Comparison of ENCODE assay signal across 8 mouse cellular contexts in genomic region chr4:125066490-125067370, GRCm38 (mm10). TPM values are rescaled to one million over a fixed set of nuclear protein-coding genes. Genes with fewer than 3 reads are reported as not detected.
DNase-seq lines count a peak whose midpoint lies in the region; ATAC-seq lines count a peak whose summit lies in the region.

Snip1 (plus strand) TSS chr4:125066672.

- peak within 1 kb of the TSS; percentile 86 for H3K4me2 ChIP-seq in hindbrain, embryonic 12.5 days (replicated peaks)

- peak within 1 kb of the TSS; percentile 67; the same call in 1 of the 2 replicates for H3K27ac ChIP-seq in hindbrain, embryonic 12.5 days

- H3K4me3 ChIP-seq in hindbrain, embryonic 12.5 days = peak within 1 kb of the TSS; percentile 99

- H3K4me1 ChIP-seq in hindbrain, embryonic 12.5 days = peaks cover 16% of the 10 kb centered on the region

- H3K36me3 ChIP-seq in hindbrain, embryonic 12.5 days = peaks cover 27% of the 10 kb centered on the region

- no peaks in the 10 kb centered on the region for H3K9me3 ChIP-seq in hindbrain, embryonic 12.5 days (replicated peaks)

- peak; percentile 88 for ATAC-seq in hindbrain, embryonic 12.5 days (ENCODE audit: low FRiP score)

- peak within 1 kb of the TSS; percentile 96 for H3K9ac ChIP-seq in hindbrain, embryonic 12.5 days

- H3K27me3 ChIP-seq in hindbrain, embryonic 12.5 days = peaks cover 8% of the 10 kb centered on the region

- WGBS in hindbrain, embryonic 12.5 days = 1% methylated on average over 71 of the region's 78 CpGs

- peak; percentile 91 for DNase-seq in MN1 (ENCODE audit: low spot score)
- peak; percentile 93 for DNase-seq in cerebellum, adult 9-10 months
- DNase-seq in frontal cortex, adult 2 months (ENCODE audit: extremely low spot score in 1 of 2, low spot score in 1 of 2) = peak; percentile 89 to 97
- DNase-seq in layer of hippocampus, postnatal 14 days (ENCODE audit: low spot score in 2 of 2) = peak; percentile 87 to 93
- peak; percentile 92 for DNase-seq in lung, postnatal 14 days
- DNase-seq in retina, adult 2 months (ENCODE audit: low read depth, low spot score) = peak; percentile 89
- peak; percentile 92 for DNase-seq in thymus, postnatal 36 days

RNA-seq across cellular contexts. Expression of gene Snip1, which starts in this region (rescaled TPM):
- polyA plus RNA-seq in frontal cortex, adult 2 months (2012; rRNA removed) = 11.6 and 12.0 TPM in 2 replicates
- 32.6 and 33.4 TPM in 2 replicates for polyA plus RNA-seq in hindbrain, embryonic 12.5 days (2016; fragmentation: Nextera tagmentation; extraction: Ambion mirVana)
- 10 to 100 TPM; 13.7 to 15.1 TPM for total RNA-seq in layer of hippocampus, postnatal 14 days (2021)

Comparison
In these comparisons a context has a peak if more than half of its experiments do, and no peak if none do; other contexts are left out.
1. Peak in every context shown above with its lines: DNase-seq, ATAC-seq, H3K4me3 ChIP-seq and H3K27ac ChIP-seq.